Mouse (Mus musculus) cortical plate, adult 2 months (tissue): ENCODE results near the gene Wdr92.

Source experiments
- CTCF ChIP-seq: fragments of 200-500 bp; IDR thresholded peaks from 2 replicates; pipeline ENCODE4 v1.5.1; 2011; ENCODE audit warnings: mild to moderate bottlenecking, control low read depth, low read length; ENCODE audit not compliant: insufficient read depth; ENCODE audit errors: extremely low read depth
- POLR2A ChIP-seq: fragments of 200-500 bp; IDR thresholded peaks from 2 replicates; pipeline ENCODE4 v1.6.1; 2011; ENCODE audit warnings: mild to moderate bottlenecking, low read length, control low read depth; ENCODE audit not compliant: insufficient read depth; ENCODE audit errors: extremely low read depth

DNA sequence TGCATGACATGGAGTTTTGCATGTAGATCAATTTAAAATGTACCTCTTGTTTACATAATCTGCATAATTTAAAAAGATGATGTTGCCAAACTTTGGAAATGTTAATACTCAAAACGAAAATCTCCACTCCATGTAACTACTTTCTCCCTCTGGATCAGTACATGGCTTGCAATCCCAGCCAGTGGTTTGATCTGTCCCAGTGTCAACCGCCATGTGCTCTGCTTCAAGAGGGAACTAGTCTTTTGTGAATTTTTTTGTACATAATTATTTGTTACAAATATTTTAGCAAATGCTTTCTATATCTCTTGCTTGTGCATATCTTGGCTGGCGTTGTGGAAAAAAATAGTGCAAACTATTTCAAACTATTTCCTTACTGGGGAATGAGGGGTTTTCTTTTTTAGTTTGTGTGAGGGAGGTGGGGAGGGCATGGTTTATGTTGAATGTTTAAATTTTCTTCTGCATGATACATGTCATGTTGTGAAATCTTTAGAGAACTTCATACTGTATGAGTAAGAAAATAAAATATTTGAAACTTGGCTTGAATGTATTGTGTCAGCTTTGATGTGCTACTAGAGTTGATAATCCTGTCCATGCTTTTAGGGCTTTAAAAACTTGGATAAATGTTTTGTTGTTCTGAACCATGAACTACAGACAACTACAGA lies 18.1 kb downstream of the Wdr92 start:
- no peak for TF ChIP-seq CTCF
- no peak for TF ChIP-seq POLR2A
